Mouse (Mus musculus) lung, postnatal 10 days (tissue): ENCODE results near the gene Cisd3.
A peak's percentile ranks its signal among the peaks of the same experiment; 100 is the strongest.
"Not testable (repeated sequence)": the region's sequence is repeated elsewhere in the genome, so short reads cannot be mapped to it uniquely, and the experiment has no call there.

Source experiments
- DNase-seq: peaks from one replicate; pipeline ENCODE4 v3.0.0; 2021

Cisd3 gene

DNA sequence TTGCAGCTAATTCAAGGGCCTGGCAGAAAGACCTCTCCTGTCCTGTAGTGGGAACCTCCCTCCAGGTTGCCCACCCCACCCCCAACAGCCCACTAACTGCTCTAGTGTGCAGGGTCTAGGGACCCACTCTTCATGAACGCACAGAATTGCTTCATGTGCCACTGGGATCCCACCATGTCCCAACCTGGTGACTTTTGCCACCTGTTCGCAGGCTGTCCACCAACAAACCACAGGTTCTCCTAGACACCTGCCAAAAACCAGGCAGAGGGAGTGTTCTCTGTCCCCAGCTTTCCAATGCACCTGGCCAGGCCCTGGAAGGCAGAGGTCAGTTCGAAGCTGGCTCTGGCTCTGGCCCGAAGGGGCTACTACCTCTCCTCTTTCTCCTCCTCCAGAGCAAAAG lies 8.8 kb downstream of the Cisd3 start:
- no peak for DNase-seq

DNA sequence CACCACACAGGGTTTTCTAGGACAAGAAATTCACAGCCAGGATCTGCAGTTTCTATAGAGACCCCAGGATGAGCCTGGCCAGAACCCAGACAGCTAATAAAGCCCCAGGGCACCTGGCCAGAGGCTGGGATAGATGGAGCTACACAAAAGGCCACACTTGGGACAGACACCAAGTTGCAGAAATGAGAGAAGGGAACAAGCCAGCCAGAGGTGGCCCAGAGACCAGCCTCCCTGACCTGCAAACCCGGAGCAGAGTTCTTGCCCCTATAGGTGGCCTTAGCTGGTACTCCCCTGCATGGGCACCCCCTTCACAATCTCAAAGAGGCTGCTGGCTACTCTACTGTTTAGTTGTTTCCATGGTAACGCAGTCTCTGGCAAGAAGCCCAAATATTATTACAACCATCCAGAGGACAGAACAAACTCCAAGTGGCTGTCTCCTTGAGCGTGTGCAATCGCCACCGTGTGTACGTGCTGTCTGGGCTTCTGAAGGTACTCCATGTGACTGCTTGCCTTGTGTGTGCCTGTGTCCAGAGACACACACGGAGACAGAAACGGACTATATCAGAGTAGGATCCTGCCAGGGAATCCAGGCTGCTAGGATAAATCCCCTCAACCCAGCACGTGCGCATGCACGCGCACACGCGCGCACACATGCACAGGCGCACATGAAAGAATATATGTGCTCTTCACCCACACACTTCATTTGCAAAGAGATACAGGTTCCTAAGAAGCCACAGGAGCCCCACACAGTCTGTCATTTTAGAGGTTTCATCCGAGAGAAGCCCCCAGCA lies 9.5 kb downstream of the Cisd3 start:
- DNase-seq = peak; percentile 88

DNA sequence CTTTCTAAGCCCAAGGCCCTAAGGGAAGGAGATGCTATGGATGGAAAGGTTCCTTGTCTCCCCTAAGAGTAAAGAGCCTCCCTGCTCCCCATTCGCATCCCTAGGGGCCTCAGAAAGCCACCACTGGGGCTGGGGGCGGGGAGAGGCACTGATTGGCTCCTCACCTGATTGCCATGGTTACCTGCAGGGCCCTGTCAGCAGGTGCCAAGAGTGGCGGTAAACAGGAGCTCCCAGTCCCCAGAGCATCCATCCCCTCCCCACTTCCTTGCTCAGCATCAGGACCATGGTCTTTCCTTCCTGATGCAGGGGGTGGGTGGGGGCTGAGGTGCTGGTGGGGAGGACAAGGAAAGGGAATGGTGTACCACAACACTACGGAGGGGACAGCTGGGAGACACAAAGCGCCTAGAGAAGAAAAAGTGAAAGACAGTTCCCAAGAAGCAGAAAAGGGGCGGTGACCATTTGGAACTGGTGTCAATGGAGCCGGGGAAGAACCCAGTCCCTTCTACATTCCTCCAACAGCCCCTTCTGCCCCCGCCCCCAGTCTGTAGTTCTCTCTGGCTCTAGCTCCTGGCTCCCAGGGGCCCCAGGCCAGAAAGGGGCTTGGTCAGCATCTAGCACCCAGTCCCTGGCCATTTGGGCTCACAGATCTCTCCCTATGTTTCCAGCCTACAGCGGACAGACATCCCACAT lies 10.2 kb downstream of the Cisd3 start:
- DNase-seq = no peak

DNA sequence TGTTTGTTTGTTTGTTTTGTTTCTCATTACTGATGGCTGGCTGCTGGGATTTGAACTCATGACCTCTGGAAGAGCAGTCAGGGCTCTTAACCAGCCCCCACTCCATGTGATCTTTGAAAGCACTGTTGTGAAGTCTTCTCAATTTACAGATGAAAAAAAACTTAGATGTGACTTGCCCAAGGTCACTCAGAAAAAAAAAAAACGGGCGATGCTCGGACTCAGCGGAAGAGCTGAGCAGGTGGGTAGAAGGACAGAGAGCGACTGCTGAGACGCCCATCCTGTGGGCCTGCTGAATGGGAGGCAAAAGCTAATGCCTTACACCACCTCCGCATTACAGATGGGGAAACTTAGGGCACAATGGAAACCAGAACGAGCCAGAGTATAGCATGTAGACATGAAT lies 11.0 kb downstream of the Cisd3 start:
- DNase-seq = no peak

DNA sequence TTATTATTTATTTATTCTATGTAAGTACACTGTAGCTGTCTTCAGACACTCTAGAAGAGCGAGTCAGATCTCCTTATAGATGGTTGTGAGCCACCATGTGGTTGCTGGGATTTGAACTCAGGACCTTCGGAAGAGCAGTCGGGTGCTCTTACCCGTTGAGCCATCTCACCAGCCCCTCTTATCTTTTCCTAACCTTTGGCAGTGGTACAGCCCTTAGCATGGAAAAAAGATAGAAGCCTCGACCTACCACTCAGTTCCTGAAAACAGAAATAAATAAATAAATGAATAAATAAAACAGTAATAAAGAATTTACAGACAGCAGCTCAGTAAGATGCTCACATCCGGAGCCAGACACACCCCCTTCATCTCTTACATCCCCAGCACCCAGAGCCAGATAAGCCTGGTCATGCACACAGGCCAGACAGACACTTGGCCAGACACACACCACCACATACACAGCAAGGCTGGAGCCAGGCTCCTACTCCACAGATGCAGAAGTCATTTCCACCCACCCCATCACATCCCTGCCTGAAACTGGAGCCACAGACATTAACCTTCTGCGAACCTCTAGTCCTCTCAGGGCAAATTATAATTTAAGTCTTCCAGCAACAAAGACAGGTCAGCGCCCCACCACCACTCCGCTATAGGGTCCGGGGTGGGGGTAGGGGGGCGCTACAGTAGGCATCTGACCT lies 11.7 kb downstream of the Cisd3 start:
- DNase-seq = no peak

DNA sequence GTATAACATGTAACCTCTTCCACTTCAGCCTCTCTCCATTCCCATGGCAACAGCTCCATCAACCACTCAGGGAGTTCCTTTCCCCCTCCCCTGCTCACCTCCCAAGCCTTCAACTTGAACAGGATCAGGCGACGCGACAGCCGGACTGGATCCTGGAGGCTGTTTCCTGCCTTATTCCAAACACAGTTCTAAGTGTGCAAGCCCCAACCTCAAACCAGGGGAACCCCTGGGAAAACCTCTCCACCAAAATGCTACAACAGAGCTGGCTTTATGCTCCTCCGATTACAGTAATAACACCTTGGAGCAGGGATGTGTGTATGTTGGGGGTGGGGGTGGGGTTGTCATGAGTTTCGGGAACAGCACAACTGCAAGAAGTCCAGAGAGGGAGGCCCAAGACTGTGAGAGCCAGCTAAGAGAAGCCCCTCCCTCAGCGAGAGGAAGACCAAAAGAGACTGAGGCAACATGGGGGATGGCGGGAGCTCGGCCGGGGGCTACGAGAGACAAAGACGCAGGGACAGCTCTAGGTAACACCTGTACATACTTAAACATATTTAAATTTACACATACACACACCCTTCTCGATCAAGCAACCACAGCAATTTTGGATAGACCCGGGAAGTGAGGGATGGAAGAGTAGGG lies 12.4 kb downstream of the Cisd3 start:
- DNase-seq = no peak

DNA sequence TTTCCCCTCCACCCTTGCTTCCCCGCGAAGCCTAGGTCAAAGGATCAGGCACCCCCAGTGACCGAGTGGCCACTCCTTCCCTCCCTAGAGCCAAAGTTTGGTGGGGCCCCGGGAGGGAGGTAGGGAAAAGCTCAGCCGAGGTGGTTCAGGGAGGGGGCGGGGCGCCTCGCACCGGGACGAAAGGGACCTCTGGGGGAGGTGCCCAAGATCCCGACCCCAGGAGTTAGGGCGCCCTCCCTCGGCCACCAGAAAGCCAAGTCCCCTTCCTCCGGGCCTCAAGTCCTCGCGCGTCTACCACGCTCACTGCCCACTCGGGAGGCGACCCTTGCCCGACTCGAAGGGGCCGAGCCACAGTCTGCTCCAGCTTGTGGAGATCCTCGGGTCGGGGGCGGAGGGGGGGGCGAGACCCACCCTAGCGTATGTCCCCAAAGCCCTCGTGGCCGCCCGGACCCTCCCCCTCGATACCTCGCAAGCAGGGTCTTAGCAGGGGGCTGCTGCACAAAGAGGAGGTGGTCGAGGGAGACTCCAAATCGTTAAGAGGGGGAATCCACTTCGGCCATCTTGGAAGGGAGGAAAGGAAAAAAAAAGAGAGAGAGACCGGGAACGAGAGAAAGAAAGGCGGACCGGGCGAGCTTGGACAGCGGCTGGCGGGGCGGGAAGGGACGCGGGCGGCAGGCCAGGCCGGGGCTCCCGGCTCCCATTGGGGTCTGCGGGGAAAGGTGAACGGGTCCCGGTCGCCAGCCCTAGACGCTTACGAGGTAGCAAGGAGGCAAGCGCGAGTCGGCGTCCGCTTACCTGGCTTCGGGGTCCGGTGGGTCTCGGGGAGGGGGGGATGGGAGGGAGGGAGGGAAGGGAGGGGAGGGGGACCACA lies 13.3 kb downstream of the Cisd3 start:
- peak; percentile 90 for DNase-seq

DNA sequence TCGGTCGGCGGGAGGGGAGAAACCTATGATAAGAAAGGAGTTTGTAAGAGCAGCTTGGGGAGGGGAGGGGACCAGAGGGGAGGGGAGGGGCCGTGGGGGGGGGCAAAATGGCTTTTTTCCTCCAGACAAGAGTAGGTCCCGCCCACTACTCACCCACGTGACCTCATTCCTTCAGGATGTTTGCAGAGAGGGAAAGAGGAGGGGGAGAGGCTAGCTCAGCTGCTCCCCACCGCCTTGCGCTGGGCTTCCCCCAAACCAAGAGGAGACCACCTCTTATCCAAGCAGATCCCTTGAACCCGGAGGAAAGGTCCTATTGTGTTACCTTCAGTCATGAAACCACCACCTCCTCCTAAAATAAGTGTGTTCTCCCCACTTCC lies 14.0 kb downstream of the Cisd3 start:
- DNase-seq = peak; percentile 98

DNA sequence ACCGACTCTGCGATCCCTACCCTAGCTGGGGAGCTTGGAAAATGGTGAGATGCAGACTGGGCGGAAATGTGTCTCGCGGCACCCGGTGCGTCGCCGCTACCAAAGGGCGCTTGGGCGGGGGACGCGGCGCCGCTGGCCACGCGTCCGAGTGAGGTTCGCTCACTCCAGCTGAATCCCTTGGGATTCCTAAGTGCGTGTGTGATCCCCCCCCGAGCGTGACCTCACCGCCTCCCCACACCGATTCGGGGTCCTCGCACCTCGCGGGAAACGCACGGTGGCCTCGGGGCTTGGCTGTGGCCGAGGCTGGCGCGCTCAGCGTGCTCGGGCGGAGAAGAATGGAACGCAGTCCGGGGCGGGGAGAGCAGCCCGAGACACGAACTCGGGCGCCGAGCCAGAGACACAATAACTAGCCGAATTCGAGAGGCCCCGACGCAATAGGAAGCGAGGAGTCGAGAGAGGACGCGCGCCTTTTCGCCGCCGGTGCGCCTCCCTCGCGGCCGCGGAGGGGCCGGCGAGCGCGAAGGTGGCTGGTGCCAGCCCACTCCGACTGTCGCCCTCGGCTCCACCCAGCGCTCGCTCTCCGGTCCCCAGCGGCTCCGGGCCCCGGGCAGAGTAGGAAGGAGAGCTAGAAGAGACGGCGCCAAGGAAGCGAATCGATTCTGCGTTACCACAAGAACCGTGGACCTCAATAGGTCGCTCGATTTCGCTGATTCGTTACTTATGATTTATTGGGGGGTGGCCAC lies 14.5 kb downstream of the Cisd3 start, which contains the start of gene Pcgf2:
TSS of gene Pcgf2 (minus strand) at position 495 of the 743 bp plus-strand sequence.
- peak; percentile 93 for DNase-seq

DNA sequence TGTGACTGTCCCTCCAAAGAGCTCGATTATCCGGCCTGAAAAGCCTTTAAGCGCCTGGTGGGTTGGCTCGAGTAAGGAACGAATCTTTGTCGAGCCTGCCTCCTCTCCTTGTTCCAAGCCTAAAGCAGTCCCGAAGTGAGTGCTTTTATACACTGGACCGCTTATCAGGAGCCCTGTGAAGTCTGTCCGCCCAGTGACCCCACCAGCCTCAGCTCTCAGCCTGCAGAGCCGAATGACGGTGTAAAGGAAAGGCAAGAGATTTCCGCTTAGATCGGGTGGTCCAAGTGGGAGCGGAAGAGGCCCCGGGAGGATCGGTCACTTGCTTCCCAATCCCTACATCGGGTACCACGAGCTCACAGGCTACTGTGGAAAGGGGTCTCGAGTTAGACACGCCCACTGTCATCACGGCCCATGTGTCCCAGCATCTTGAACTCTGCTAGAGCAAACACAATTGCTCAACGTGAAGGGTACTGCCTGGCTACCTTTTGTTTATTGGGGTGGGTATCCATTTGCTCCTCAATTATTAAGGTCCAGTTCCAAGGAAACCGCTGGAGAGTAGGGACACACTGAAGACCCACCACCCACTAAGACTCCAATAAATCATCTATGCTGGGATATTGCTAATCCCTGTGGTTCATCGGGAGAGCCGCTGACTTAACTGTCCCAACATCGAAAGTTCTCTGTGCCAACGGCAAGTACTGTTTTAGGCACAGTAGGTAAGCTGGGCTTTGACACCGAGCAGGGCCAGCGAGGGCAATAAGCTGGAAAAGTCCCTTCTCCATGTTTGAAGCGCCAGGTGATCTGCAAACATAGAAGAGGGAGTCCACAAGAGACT lies 15.3 kb downstream of the Cisd3 start:
- DNase-seq = peak; percentile 60

DNA sequence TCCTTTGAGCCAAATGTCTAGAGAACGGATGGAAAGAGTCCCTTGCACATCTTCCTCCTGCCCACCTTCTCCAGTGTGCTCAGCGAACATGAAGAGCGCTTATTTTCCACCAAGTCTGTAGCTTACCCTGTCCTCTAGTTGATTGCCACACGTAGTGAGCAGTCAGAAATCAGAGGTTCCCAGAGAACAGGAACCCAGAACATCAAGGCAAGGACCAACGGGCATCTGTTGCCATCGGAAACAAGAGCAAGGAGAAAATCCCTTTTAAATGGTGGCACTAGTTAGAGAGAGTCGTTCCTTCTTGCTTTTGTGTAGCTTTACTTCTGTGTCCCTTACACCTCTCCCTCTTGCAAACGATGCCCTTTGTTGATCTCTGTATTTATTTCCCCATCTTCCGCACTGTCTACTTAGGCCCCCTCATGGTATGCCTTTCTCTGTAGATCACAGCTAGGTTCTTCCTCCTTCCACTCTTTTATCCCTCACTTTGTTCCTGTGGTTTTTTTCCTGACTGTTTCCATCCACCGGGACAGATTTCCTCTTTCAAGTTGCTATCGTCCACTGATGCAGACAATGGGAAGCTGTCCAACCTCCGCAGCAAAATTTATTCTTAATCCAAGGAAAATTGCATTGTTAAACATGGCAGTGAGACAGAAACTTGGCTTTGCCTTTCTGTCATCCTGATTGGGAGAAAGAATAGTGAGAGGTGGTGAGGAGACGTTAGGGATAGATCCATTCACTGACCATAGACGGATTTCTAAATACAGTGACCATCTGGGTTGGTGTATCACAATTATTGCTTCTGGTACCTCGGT lies 16.2 kb downstream of the Cisd3 start:
- DNase-seq = no peak

DNA sequence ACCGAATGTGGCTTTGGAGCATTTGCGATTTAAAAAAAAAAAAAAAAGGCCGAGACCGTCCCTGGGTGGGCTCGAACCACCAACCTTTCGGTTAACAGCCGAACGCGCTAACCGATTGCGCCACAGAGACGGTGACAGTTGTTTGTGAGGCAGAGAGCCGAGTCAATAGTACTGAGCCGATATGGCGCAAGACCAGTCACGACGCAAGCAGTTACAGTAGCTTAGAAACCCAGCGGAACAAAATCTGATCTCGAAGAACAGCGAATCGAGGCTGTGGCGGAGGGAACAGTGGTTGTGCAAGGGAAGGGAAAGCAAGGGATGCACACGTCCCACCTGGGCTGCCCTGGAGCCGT lies 16.7 kb downstream of the Cisd3 start:
- DNase-seq = peak; percentile 93

DNA sequence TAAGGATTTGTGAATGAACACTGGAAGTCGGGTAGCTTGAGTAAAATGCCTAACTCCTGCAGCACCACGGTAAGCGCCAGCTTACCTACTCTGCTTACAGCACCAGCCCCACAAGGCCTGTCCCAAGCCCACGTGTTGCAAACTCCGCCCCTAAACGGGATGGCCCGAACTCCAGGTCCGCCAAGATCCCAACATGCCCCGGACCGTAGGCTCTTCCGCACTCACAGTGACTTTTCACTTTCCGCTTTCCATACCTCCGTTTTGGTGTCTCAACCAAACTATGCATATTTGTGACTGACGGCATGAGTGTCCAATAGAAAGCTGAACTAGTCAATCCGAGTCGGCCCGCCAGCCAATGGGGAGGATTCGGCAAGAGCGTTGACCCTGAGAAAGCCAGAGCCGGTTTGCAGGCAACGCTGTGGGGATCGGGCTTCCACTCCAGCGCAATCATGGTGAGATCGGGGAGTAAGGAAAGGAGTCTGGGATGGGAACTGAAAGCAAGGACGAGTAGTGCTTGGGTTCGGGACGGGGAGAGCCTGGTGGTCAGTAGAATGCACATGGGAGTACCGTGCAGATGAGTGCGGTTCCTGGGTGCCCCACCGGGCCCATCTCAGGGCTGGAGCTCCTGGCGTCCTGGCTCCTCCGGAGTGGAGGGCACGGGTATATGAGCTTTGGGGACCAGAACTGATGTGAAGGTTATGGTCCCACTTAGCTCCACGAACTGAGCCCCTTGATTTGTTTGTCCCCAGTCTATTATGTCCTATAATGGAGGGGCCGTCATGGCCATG lies 17.6 kb downstream of the Cisd3 start, which contains the start of gene Psmb3:
TSS of gene Psmb3 (plus strand) at position 361 of the 788 bp plus-strand sequence.
- peak; percentile 100 for DNase-seq

DNA sequence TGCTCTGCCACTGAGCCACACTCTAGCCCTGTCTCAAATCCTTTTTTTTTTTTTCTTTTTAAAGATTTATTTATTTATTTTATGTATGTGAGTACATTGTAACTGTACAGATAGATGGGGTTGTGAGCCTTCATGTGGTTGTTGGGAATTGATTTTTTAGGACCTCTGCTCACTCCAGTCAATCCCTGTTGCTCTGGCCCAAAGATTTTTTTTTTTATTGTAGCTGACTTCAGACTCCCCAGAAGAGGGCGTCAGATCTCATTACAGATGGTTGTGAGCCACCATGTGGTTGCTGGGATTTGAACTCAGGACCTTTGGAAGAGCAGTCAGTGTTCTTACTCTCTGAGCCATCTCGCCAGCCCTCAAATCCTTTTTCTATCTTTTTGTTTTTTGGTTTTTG lies 24.4 kb downstream of the Cisd3 start:
- DNase-seq = not testable (repeated sequence)

DNA sequence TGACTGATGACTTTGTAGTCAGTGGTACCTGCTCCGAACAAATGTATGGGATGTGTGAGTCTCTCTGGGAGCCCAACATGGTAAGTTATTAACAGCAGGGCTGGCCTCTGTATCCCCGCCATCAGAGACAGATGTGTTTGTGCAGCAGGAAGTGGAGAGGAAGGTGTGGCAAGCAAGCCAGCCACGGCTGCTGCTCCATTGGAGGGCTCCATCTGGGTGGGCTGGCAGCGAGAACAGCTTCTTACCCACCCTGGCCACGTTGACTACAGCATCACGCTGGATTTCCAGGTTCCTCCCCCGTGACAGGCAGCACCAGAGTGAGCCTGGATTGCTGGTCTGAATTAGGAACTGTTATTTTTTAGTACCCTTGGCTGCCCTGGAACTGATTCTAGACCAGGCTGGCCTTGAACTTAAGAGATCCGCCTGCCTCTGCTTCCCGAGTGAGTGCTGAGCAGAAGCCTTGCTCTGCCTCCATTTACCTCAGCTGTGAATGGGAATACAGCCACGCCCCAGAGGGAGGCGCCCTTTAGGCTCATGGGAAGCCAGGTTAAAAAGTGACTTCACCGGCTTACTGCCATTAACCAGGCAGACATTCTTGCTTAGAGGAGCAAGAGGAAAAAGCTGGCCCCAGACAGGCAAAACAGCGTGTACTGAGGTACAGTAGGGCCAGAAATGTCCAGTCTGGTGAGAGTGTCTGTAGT lies 25.7 kb downstream of the Cisd3 start:
- DNase-seq = no peak

DNA sequence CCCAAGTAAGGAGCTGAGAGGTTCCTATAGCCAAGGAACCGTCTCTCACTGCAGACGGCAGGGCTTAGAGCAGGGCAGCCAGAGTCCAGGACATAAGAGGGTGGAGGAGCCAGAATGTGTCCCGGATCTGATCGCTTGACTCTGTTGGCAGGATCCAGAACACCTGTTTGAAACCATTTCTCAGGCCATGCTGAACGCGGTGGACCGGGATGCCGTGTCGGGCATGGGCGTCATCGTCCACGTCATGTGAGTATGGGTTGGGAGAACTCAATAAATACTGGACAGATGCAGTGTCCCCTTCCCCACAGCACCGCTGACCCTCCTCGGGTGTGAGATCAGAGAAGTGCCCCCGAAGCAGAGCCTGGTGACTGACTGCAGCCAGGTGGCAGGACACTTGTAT lies 26.7 kb downstream of the Cisd3 start:
- no peak for DNase-seq

DNA sequence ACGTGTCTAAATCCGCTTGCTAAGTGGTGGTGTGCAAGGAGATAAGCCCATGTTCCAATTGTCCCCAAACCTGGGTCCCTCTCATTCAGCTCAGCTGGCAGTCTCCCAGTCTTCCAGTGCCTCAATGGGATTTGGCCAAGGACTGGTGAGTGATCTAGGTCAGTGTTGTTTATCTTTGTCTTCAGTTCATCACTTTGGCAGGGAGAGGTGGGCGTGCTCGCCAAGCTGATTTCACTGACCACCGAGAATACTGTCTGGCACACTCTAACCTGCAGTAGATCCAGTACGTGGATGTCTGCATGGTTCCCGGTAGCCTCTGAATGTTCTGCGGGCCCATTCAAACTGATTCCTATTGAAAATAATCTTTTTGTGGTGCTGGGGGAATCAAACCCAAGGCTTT lies 28.3 kb downstream of the Cisd3 start:
- peak; percentile 63 for DNase-seq

DNA sequence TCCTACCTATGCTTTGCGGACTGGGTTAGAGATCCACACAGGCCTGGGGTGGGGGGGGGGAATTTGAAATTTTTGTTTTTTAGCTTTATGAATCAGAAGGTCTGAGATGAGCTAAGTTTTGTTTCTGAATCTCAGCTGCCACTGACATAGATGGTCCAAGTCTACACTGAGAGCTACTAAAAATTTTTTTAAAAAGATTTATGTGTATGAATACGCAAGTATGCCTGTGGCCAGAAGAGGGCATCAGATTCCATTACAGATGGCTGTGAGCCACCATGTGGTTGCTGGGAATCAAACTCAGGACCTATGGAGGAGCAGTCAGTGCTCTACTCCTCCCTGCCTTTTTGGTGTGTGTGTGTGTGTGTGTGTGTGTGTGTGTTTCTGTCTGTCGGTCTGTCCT lies 28.7 kb downstream of the Cisd3 start:
- no peak for DNase-seq
